Mouse (Mus musculus): Measurements from ENCODE around the gene Gpr165. TPM values are rescaled to one million over a fixed set of nuclear protein-coding genes. Genes with fewer than 3 reads are reported as not detected.

Gene Gpr165
- polyA plus RNA-seq (2015; fragmentation: Illumina TruSeq; extraction: RNeasy Lipid Tissue Mini Kit (QIAGEN cat#74804); ENCODE audit: low read depth, low replicate concordance), result 8.3 TPM

GRCm38 (mm10) chrX:96712907-96713774 is at the start of gene Gpr165:
Gene Gpr165, plus strand, starts transcription at chrX:96713441.

Measured in brain, adult 10 weeks (tissue).